Mouse (Mus musculus) spleen, adult 2 months (tissue): ENCODE results near the gene Styx. TPM values are rescaled to one million over a fixed set of nuclear protein-coding genes. Genes with fewer than 3 reads are reported as not detected.

ENCODE experiments used
- DNase-seq, 2 experiments: peaks; one replicate each; pipeline versions ENCODE4 v3.0.0 to v3.0.0-alpha.2; 2012 to 2021; ENCODE audit warnings: low spot score in 2 of 2, low read depth in 1 of 2
- H3K27ac ChIP-seq: fragments of 200-500 bp; 2 replicates; pipeline ENCODE4 v1.5.1; 2012; ENCODE audit warnings: low read length, inconsistent platforms; ENCODE audit not compliant: insufficient read depth
- H3K27me3 ChIP-seq: fragments of 200-500 bp; 2 replicates; pipeline ENCODE4 v1.6.1; 2012; ENCODE audit warnings: mild to moderate bottlenecking, moderate library complexity, low read length, inconsistent platforms; ENCODE audit not compliant: control insufficient read depth, insufficient read depth
- H3K36me3 ChIP-seq: fragments of 200-500 bp; 2 replicates; pipeline ENCODE4 v1.6.1; 2012; ENCODE audit warnings: mild to moderate bottlenecking, low read length, inconsistent platforms; ENCODE audit not compliant: control insufficient read depth, insufficient read depth
- H3K4me1 ChIP-seq: fragments of 200-500 bp; 2 replicates; pipeline ENCODE4 v1.6.1; 2011; ENCODE audit warnings: inconsistent platforms; ENCODE audit not compliant: control insufficient read depth, insufficient read depth, insufficient read length
- H3K4me3 ChIP-seq: fragments of 200-500 bp; 2 replicates; pipeline ENCODE4 v1.5.1; 2011; ENCODE audit warnings: mild to moderate bottlenecking, inconsistent platforms; ENCODE audit not compliant: insufficient read depth, insufficient read length; ENCODE audit errors: extremely low read depth
- CTCF ChIP-seq: fragments of 200-500 bp; IDR thresholded peaks from 2 replicates; pipeline ENCODE4 v1.5.1; 2011; ENCODE audit warnings: mild to moderate bottlenecking, inconsistent platforms; ENCODE audit not compliant: insufficient read depth, insufficient read length, insufficient replicate concordance; ENCODE audit errors: extremely low read depth
- POLR2A ChIP-seq: fragments of 200-500 bp; IDR thresholded peaks from 2 replicates; pipeline ENCODE4 v1.6.1; 2011; ENCODE audit warnings: low read depth, low read length, inconsistent platforms
- WGBS: fragments of 180-500 bp; shearing (Covaris S2); methylation state at CpG from one replicate; pipeline ENCODE4 v1.1.7; 2018; 5-methylcytosine and 5-hydroxymethylcytosine counted together
- polyA plus RNA-seq: library from polyadenylated mRNA; depleted of rRNA; stranded (reverse); fragments of >200 nt; gene quantifications from 2 replicates; pipeline ENCODE4 v1.2.3, GENCODE M21; 2012; rRNA removed

Gene Styx
- 6.0 and 19.0 TPM in 2 replicates for polyA plus RNA-seq

GRCm38 (mm10) chr14:45350931-45351859, at the start of gene Styx:
TSS of gene Styx (plus strand) at chr14:45351093.
- H3K27ac ChIP-seq: peak within 1 kb of the TSS; percentile 32; the same call in 1 of the 2 replicates
- TF ChIP-seq CTCF: no peak
- TF ChIP-seq POLR2A: peak; percentile 27
- peak; percentile 75 to 94 for DNase-seq
- WGBS: under 1% methylated on average over 75 of the region's 93 CpGs
- H3K27me3 ChIP-seq: no peaks in the 10 kb centered on the region
- no peaks in the 10 kb centered on the region for H3K4me1 ChIP-seq
- H3K36me3 ChIP-seq: peaks cover 7% of the 10 kb centered on the region
- H3K4me3 ChIP-seq: peak within 1 kb of the TSS; percentile 97

DNA sequence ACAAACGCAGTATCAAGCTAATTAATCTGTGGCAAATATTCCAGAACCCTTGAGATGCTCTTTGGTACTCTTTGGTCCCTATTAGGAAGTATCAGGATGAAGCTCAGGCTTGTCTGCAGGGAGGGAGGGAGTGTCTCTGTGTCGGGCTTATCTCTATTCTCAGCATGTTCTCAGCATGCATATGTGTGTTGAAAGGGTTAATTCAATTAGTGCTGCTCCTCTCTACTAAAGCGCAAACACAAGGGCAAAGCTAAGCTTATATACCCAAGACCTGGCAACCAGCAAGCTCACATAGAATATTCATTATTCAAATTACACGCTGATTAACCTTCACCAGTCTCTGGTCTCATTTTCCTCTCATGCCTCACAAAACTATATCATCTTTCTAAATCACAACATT, 47.0 kb upstream of the Styx start:
- Histone ChIP-seq H3K4me3 (no peak overlapping the region), H3K27ac (no peak overlapping the region), H3K4me1 (no peaks in the 10 kb centered on the region; the same call in 1 of the 2 replicates), H3K36me3 (peaks cover 25% of the 10 kb centered on the region), H3K27me3 (no peaks in the 10 kb centered on the region)
- WGBS: 89% methylated on average over 4 of the region's 4 CpGs
- DNase-seq: no peak
- TF ChIP-seq CTCF: no peak
- no peak for TF ChIP-seq POLR2A

- Histone ChIP-seq H3K4me1 (no peaks in the 10 kb centered on the region; the same call in 1 of the 2 replicates), H3K36me3 (peaks cover 22% of the 10 kb centered on the region), H3K27ac (no peak overlapping the region), H3K27me3 (no peaks in the 10 kb centered on the region), H3K4me3 (no peak overlapping the region)
- no peak for TF ChIP-seq CTCF
- no peak for TF ChIP-seq POLR2A
- 90% methylated on average over 4 of the region's 4 CpGs for WGBS
- DNase-seq: no peak
Measured at GRCm38 (mm10) chr14:45304389-45304788, 46.5 kb upstream of the Styx start.

- peaks cover 13% of the 10 kb centered on the region for H3K36me3 ChIP-seq
- no peaks in the 10 kb centered on the region; the same call in 1 of the 2 replicates for H3K4me1 ChIP-seq
- H3K4me3 ChIP-seq: no peak overlapping the region
- H3K27ac ChIP-seq: no peak overlapping the region
- no peaks in the 10 kb centered on the region for H3K27me3 ChIP-seq
- 92% methylated on average over 5 of the region's 5 CpGs for WGBS
- TF ChIP-seq POLR2A (no peak), CTCF (no peak)
- DNase-seq: no peak
Measured at GRCm38 (mm10) chr14:45305852-45306251, 45.0 kb upstream of the Styx start.

DNA sequence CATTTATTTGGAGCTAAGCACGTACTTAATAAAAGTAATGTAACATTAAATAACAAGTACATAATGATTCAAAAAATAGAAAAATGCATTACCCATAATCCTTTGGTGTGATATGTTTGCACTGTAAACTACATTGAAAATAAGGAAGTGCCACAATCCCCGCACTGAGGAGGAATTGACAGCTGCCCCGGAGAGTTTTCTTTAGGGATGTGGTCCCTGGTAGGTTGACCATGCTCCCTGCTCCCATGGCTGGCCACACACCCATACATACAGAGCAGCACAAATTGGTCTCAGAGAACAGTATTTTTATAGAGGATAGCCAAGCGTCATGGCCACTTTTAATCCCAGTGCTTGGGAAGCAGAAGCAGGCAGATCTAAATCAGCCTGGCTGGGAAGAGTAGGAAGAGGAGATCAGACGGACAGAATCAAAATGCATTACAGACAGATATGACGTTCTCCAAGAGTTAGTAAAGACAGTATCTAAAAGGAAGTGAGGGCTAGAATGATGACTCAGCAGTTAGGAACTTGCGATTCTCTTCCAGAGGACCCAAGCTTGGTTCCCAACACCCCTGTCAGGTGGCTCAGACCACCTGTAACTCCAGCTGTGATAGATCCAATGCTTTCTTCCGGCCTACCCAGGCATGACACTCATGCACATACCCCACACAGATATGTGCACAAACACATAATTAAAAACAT, 43.1 kb upstream of the Styx start:
- Histone ChIP-seq H3K4me1 (no peaks in the 10 kb centered on the region; the same call in 1 of the 2 replicates), H3K4me3 (no peak overlapping the region), H3K36me3 (peaks cover 7% of the 10 kb centered on the region; the same call in 1 of the 2 replicates), H3K27me3 (no peaks in the 10 kb centered on the region), H3K27ac (no peak overlapping the region)
- 66% methylated on average over 8 of the region's 8 CpGs for WGBS
- TF ChIP-seq POLR2A (no peak), CTCF (no peak)
- DNase-seq: no peak

DNA sequence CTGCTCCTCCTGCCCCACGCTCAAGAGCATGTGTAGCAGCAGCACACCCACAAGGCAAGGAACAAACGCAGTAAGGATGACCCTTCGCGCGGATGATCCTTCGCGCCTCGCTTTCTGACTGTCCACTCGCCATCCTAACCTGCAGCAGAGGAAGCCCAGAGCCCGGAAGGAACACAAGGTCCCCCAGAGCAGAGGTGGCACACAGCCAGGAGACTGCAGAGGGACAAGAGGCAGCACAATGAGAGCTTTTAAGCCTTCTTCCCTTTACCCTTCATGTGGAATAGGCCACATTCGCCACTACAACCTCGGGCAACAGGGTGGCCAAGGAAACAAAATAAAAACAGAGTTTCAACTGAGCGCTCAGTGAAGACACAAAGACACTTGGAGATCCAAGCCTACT, 41.2 kb upstream of the Styx start:
- Histone ChIP-seq H3K36me3 (0 out of 2 replicates have a peak, but pooled peaks cover 4% of the 10 kb centered on the region), H3K27ac (no peak overlapping the region), H3K4me1 (no peaks in the 10 kb centered on the region; the same call in 1 of the 2 replicates), H3K27me3 (no peaks in the 10 kb centered on the region), H3K4me3 (no peak overlapping the region)
- no peak for TF ChIP-seq POLR2A
- TF ChIP-seq CTCF: no peak
- WGBS: 92% methylated on average over 13 of the region's 13 CpGs
- DNase-seq: no peak
